Mouse (Mus musculus) hindbrain, postnatal 0 days (tissue): ENCODE results near the gene Clic3. TPM values are rescaled to one million over a fixed set of nuclear protein-coding genes. Genes with fewer than 3 reads are reported as not detected.

Experiments used
- ATAC-seq: fragments of 200-750 bp; cut with Nextera tagmentation; 2 replicates; pipeline ENCODE4 v1.8.0; 2017; ENCODE audit warnings: mild to moderate bottlenecking, moderate TSS enrichment, moderate library complexity
- DNase-seq: peaks from one replicate; pipeline ENCODE4 v3.0.0-alpha.2; 2015; ENCODE audit warnings: low spot score
- H3K27ac ChIP-seq: fragments of 300-500 bp; sonication (generic); 2 replicates; pipeline ENCODE4 v1.5.1; 2014; ENCODE audit warnings: mild to moderate bottlenecking
- H3K27me3 ChIP-seq: fragments of 300-500 bp; sonication (generic); 2 replicates; pipeline ENCODE4 v1.6.1; 2014; ENCODE audit warnings: low read length, mixed read lengths; ENCODE audit not compliant: insufficient read depth
- H3K36me3 ChIP-seq: fragments of 300-500 bp; sonication (generic); 2 replicates; pipeline ENCODE4 v1.6.1; 2014; ENCODE audit warnings: low read length, mixed read lengths; ENCODE audit not compliant: insufficient read depth
- H3K4me1 ChIP-seq: fragments of 300-500 bp; sonication (generic); 2 replicates; pipeline ENCODE4 v1.6.1; 2014; ENCODE audit warnings: antibody characterized with exemption, low read length, mixed read lengths; ENCODE audit not compliant: insufficient read depth
- H3K4me2 ChIP-seq: fragments of 300-500 bp; sonication (generic); 2 replicates; pipeline ENCODE4 v1.6.1; 2014; ENCODE audit warnings: low read depth, mild to moderate bottlenecking, low read length, moderate library complexity, mixed read lengths
- H3K4me3 ChIP-seq: fragments of 300-500 bp; sonication (generic); 2 replicates; pipeline ENCODE4 v1.5.1; 2014; ENCODE audit warnings: low read length
- H3K9ac ChIP-seq: fragments of 300-500 bp; sonication (generic); replicated peaks from 2 replicates; pipeline ENCODE4 v1.6.1; 2014; ENCODE audit warnings: mild to moderate bottlenecking, low read length, moderate library complexity, mixed read lengths
- H3K9me3 ChIP-seq: fragments of 300-500 bp; sonication (generic); 2 replicates; pipeline ENCODE4 v1.6.1; 2016; ENCODE audit warnings: low read length, mixed read lengths
- CTCF ChIP-seq: IDR thresholded peaks from 2 replicates; pipeline ENCODE4 v1.5.1; 2016; ENCODE audit warnings: antibody characterized with exemption, control low read depth, low read depth
- WGBS: fragments of 180-500 bp; shearing (Covaris S2); extraction: QIAGEN DNeasy Blood & Tissue Kit; methylation state at CpG from one replicate; pipeline ENCODE4 v1.1.7; 2014; 5-methylcytosine and 5-hydroxymethylcytosine counted together
- polyA plus RNA-seq: library from polyadenylated mRNA; unstranded; fragments of >200 nt; fragmentation: Nextera tagmentation; extraction: Ambion mirVana; gene quantifications from 2 replicates; pipeline ENCODE4 v1.2.1, GENCODE M21; 2015
- total RNA-seq: library from RNA; depleted of rRNA; stranded (reverse); fragments of >200 nt; gene quantifications from 2 replicates; pipeline ENCODE4 v1.2.3, GENCODE M21; 2014

Gene Clic3
- total and polyA plus RNA-seq, 2 experiments from 2014 or later = 3.9 to 4.1 TPM

- no peaks in the 10 kb centered on the region for H3K9me3 ChIP-seq
- H3K36me3 ChIP-seq = no peaks in the 10 kb centered on the region
- 0 out of 2 replicates have a peak overlapping the region, but pooled peaks have one; percentile 24 for H3K9ac ChIP-seq
- H3K4me3 ChIP-seq = no peak overlapping the region
- no peaks in the 10 kb centered on the region for H3K27me3 ChIP-seq
- peaks cover 15% of the 10 kb centered on the region for H3K4me1 ChIP-seq
- 63% methylated on average over 10 of the region's 10 CpGs for WGBS
- peak overlapping the region; percentile 77 for H3K27ac ChIP-seq
- 0 out of 2 replicates have a peak overlapping the region, but pooled peaks have one; percentile 7 for H3K4me2 ChIP-seq
- no peak for TF ChIP-seq CTCF
- peak; percentile 86 for DNase-seq
- ATAC-seq = peak; percentile 75
Measured at GRCm38 (mm10) chr2:25468962-25469915, 12.6 kb downstream of the Clic3 start.

DNA sequence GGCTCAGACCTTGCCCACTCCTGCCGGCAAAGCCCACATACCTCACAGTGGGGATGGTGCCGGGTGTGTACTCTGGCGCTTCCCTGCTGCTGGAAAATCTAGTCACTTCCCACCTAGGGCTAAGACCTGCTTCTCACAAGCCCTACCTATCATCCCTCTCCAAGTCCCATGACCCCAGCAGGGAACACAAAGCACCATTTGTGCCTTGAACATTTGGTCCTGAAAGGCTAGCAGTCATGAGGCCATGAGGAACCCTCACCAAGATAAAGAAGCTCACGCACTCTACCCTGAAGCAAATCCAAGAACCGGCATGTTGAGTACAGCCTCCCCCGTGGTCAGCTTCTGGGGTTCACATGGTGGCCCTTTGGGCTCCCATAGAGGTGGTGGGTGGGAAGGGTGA, 13.3 kb downstream of the Clic3 start, which contains the start of gene Ptgds:
Gene Ptgds, minus strand, starts transcription at position 78 of the 400 bp plus-strand sequence.
- peak within 1 kb of the TSS; percentile 77 for H3K27ac ChIP-seq
- no peaks in the 10 kb centered on the region for H3K9me3 ChIP-seq
- DNase-seq (no peak), ATAC-seq (no peak)
- H3K4me3 ChIP-seq = no peak within 1 kb of the TSS
- no peak for TF ChIP-seq CTCF
- no peaks in the 10 kb centered on the region for H3K27me3 ChIP-seq
- no peaks in the 10 kb centered on the region for H3K36me3 ChIP-seq
- WGBS = 61% methylated on average over 6 of the region's 6 CpGs
- H3K4me2 ChIP-seq = 0 out of 2 replicates have a peak within 1 kb of the TSS, but pooled peaks have one; percentile 7
- peaks cover 15% of the 10 kb centered on the region for H3K4me1 ChIP-seq
- 0 out of 2 replicates have a peak within 1 kb of the TSS, but pooled peaks have one; percentile 24 for H3K9ac ChIP-seq

- Histone ChIP-seq H3K4me2 (no peak overlapping the region), H3K27me3 (no peaks in the 10 kb centered on the region), H3K4me1 (peaks cover 15% of the 10 kb centered on the region), H3K9me3 (no peaks in the 10 kb centered on the region), H3K27ac (no peak overlapping the region), H3K4me3 (no peak overlapping the region), H3K36me3 (no peaks in the 10 kb centered on the region), H3K9ac (no peak overlapping the region)
- DNase-seq (no peak), ATAC-seq (no peak)
- WGBS = 75% methylated on average over 2 of the region's 2 CpGs
- TF ChIP-seq CTCF = no peak
Measured at GRCm38 (mm10) chr2:25472550-25472949, 15.9 kb downstream of the Clic3 start.

DNA sequence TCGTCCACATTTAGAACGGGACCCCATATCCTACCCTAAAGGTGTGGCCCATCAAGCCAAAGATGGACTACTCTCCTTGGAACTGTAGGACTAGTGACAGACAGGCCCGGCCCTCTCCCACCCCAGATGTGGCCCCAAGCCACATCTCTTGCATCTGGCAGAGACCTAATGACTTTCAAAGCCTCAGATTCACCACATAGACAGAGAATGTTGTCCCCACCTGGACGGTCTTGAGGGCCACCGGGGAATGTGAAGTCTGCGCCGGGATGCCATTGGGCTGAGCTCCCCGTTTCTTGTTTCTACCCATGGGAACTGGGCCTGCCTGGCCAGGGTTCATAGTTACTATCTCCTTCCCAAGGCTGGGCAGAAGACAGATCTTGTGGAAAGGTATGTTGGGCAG, 20.9 kb downstream of the Clic3 start:
- DNase-seq (no peak), ATAC-seq (no peak)
- TF ChIP-seq CTCF = no peak
- H3K9ac ChIP-seq = no peak overlapping the region
- no peak overlapping the region for H3K4me2 ChIP-seq
- H3K27me3 ChIP-seq = no peaks in the 10 kb centered on the region
- H3K4me1 ChIP-seq = no peaks in the 10 kb centered on the region
- H3K9me3 ChIP-seq = no peaks in the 10 kb centered on the region
- H3K27ac ChIP-seq = no peak overlapping the region
- H3K36me3 ChIP-seq = no peaks in the 10 kb centered on the region
- WGBS = 86% methylated on average over 8 of the region's 8 CpGs
- H3K4me3 ChIP-seq = no peak overlapping the region

DNA sequence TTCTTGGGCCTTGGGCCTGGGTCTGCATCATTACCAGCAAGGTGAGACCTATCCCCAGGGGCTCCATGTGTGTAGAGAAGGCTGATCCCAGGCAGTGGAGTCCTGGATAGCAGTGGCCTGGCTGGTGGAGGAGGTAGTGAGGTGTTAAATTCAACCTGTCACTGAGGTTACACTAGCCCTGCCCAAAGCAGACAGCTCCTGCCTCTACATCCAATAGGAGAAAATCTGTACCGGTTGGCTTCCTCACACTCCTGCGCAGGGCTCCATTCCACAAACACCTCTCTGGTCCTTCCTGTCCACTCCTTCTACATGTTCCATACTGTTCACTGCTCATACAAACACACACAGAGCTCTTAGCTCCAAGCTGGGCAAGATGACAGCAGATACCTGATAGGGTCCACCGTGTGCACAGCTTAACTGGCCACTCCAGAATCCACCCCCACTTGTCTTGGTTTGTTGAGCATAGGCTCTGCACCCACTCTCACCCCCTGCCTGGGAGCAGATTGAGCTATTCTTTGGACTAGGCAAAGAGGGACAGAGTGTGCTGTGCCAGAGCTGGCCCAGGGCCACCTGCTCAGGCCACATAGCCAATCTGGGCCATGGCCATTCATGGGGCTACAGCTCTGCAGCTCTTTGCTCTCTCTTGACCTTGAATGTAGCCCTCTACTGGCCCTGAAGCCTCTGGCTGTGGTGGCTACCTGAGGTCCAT, 21.5 kb downstream of the Clic3 start:
- H3K27me3 ChIP-seq = no peaks in the 10 kb centered on the region
- H3K9me3 ChIP-seq = no peaks in the 10 kb centered on the region
- no peaks in the 10 kb centered on the region for H3K4me1 ChIP-seq
- DNase-seq = peak; percentile 20
- H3K4me3 ChIP-seq = no peak overlapping the region
- no peak overlapping the region for H3K9ac ChIP-seq
- no peak overlapping the region for H3K27ac ChIP-seq
- peak; percentile 58; the same call in 1 of the 2 replicates for ATAC-seq
- no peak for TF ChIP-seq CTCF
- no peaks in the 10 kb centered on the region for H3K36me3 ChIP-seq
- WGBS = 87% methylated on average over 3 of the region's 3 CpGs
- no peak overlapping the region for H3K4me2 ChIP-seq

DNA sequence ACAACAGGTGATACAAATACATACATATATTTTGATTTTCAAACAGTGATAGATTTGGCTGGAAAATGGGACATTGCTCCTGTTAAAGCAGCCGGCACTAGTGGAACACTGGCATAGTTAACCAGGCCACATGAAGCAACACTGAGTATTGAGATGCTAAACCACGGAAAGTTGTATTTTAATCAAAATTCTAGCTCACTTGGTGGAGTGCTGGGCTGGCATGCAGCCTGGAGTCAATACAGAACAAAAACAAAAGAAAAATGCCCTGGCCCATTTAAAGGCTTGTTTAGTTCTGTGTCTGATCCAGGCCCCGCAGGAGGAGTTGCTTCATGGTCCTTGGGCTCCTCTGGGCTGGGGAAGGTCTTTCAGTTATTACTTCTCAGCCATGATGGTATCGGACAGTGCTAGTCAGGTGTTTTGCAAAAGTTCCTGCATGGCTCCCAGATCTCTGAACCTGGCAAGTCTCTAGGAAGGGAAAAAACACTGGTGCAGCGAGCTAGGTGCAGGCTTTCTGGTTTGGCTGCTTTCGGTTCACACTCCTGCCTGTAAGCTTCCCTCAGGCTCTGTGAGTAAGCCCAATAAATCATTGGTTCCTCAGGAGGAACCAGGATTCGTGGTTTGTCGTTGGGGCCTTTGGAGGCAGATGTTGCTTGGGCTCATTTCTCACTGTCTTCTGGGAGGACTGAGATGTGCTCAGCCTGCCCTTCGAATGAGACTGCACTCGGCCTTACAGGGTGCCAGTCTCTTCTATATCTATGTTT, 23.1 kb downstream of the Clic3 start:
- H3K9me3 ChIP-seq = no peaks in the 10 kb centered on the region
- H3K4me1 ChIP-seq = no peaks in the 10 kb centered on the region
- no peak for ATAC-seq
- no peak overlapping the region for H3K27ac ChIP-seq
- no peaks in the 10 kb centered on the region for H3K36me3 ChIP-seq
- no peak overlapping the region for H3K4me2 ChIP-seq
- WGBS = 69% methylated on average over 10 of the region's 10 CpGs
- no peaks in the 10 kb centered on the region for H3K27me3 ChIP-seq
- no peak for DNase-seq
- no peak for TF ChIP-seq CTCF
- no peak overlapping the region for H3K9ac ChIP-seq
- no peak overlapping the region for H3K4me3 ChIP-seq
